Comparison of ENCODE assay signal across 11 mouse cellular contexts in genomic region chr7:141614329-141614832, GRCm38 (mm10). TPM values are rescaled to one million over a fixed set of nuclear protein-coding genes. Genes with fewer than 3 reads are reported as not detected.
DNase-seq lines count a peak whose midpoint lies in the region; ATAC-seq and TF ChIP-seq lines count a peak whose summit lies in the region.
"Had no signal": no experiment of that assay in that cellular context is flagged by ENCODE, and none has a peak within 500 bp of the region (broad histone marks: within the 10 kb centered on the region; RNA-seq: fewer than 3 reads in every experiment).

No protein-coding gene starts in this region.

- intact Hi-C loops in left cerebral cortex, postnatal 10 days (cut with DNase I): no loop called here
- intact Hi-C loops in gastrocnemius, adult 2 months (cut with DNase I): no loop called here

- no peak overlapping the region for H3K4me2 ChIP-seq in kidney, postnatal 0 days (ENCODE audit: low read length)

- H3K4me1 ChIP-seq in bone marrow, adult 2 months (ENCODE audit: control insufficient read depth, insufficient read depth, low read length): peaks cover 1% of the 10 kb centered on the region; the same call in 1 of the 2 replicates
- H3K4me1 ChIP-seq in kidney, postnatal 0 days (replicated peaks; ENCODE audit: insufficient read depth, low read length): peaks cover 19% of the 10 kb centered on the region

- H3K4me3 ChIP-seq in bone marrow, adult 2 months (replicated peaks; ENCODE audit: control insufficient read depth, low read depth, low read length): no peak overlapping the region
- no peak overlapping the region for H3K4me3 ChIP-seq in kidney, postnatal 0 days (replicated peaks; ENCODE audit: low read depth, low read length)
- no peak overlapping the region for H3K4me3 ChIP-seq in gastrocnemius, adult 2 months

- WGBS in bone marrow, adult 2 months: 59% methylated on average over 5 of the region's 5 CpGs
- 60% methylated on average over 5 of the region's 5 CpGs for WGBS in kidney, postnatal 0 days

- peak; percentile 93 for ATAC-seq in erythroblast, adult 5-6 weeks (replicated peaks; ENCODE audit: low FRiP score, poor library complexity, severe bottlenecking)
- peak; percentile 81 for ATAC-seq in kidney, postnatal 0 days (replicated peaks; ENCODE audit: low FRiP score, low read depth)
- peak; percentile 97 for ATAC-seq in megakaryocyte-erythroid progenitor cell, adult 5-6 weeks (replicated peaks; ENCODE audit: low FRiP score, low TSS enrichment, poor library complexity, severe bottlenecking)
- ATAC-seq: forebrain, embryonic 16.5 days; hindbrain, embryonic 16.5 days had no signal

- H3K9ac ChIP-seq in kidney, postnatal 0 days (ENCODE audit: low read depth, low read length): no peak overlapping the region

- H3K9me3 ChIP-seq in kidney, postnatal 0 days (replicated peaks; ENCODE audit: low read length): no peaks in the 10 kb centered on the region

- DNase-seq in kidney, postnatal 0 days (ENCODE audit: low spot score): no peak
- DNase-seq in left cerebral cortex, postnatal 10 days (ENCODE audit: extremely low spot score in 1 of 2, low spot score in 2 of 2): no peak
- no peak for DNase-seq in layer of hippocampus, adult 9-11 months
- no peak for DNase-seq in gastrocnemius, adult 2 months

- TF ChIP-seq POLR2A in bone marrow, adult 2 months (IDR thresholded peaks at IDR 0.05; ENCODE audit: borderline replicate concordance, control insufficient read depth, low read depth, low read length): no peak

- H3K27me3 ChIP-seq in kidney, postnatal 0 days (ENCODE audit: insufficient read depth, low read length): no peaks in the 10 kb centered on the region

- TF ChIP-seq CTCF in bone marrow, adult 2 months (IDR thresholded peaks at IDR 0.05; ENCODE audit: control insufficient read depth, insufficient read depth, low read length): no peak
- TF ChIP-seq CTCF in kidney, postnatal 0 days (IDR thresholded peaks at IDR 0.05; ENCODE audit: low read depth): no peak
- no peak for TF ChIP-seq CTCF in gastrocnemius, adult 2 months (IDR thresholded peaks at IDR 0.05)

- peak overlapping the region; percentile 91 for H3K27ac ChIP-seq in bone marrow, adult 2 months (ENCODE audit: control insufficient read depth, insufficient read depth, low read depth, low read length, poor library complexity)
- H3K27ac ChIP-seq in kidney, postnatal 0 days: peak overlapping the region; percentile 71
- H3K27ac ChIP-seq in gastrocnemius, adult 2 months: no peak overlapping the region

- H3K36me3 ChIP-seq in kidney, postnatal 0 days (ENCODE audit: insufficient read depth, low read length): peaks cover 55% of the 10 kb centered on the region; the same call in 1 of the 2 replicates

RNA-seq across cellular contexts. Expression of gene Muc6, which starts 40.7 kb away (rescaled TPM):
- 0.25 TPM in 1 of 2 replicates, not detected in the other for polyA plus RNA-seq in bone marrow, adult 2 months (2011; ENCODE audit: insufficient read depth, insufficient read length, low replicate concordance, missing spikeins)
- total RNA-seq in erythroblast, adult 5-6 weeks (2015; ENCODE audit: low replicate concordance): under 0.01 TPM in 1 of 2 replicates, not detected in the other
- total RNA-seq in erythroblast, adult 5-6 weeks (2017; ENCODE audit: low replicate concordance): 0.28 TPM in 1 of 2 replicates, not detected in the other
- polyA plus RNA-seq in kidney, postnatal 0 days (2015; fragmentation: Nextera tagmentation; extraction: Ambion mirVana): 0.05 and 0.09 TPM in 2 replicates
- 3.4 and 5.8 TPM in 2 replicates for total RNA-seq in megakaryocyte-erythroid progenitor cell, adult 5-6 weeks (2014; fragmentation: Nextera tagmentation)
- total RNA-seq in megakaryocyte-erythroid progenitor cell, adult 5-6 weeks (2017): 0.38 TPM in 1 of 2 replicates, not detected in the other
- total RNA-seq in left cerebral cortex, postnatal 10 days (2021): not detected
- total RNA-seq in gastrocnemius, adult 2 months (2021): not detected
- total RNA-seq: heart, adult 8-10 months; layer of hippocampus, postnatal 14 days had no signal

RNA-seq across cellular contexts. Expression of gene Ap2a2, which starts 52.4 kb away (rescaled TPM):
- 38.8 and 59.9 TPM in 2 replicates for polyA plus RNA-seq in bone marrow, adult 2 months (2011; ENCODE audit: insufficient read depth, insufficient read length, low replicate concordance, missing spikeins)
- 39.9 and 43.4 TPM in 2 replicates for total RNA-seq in erythroblast, adult 5-6 weeks (2015; ENCODE audit: low replicate concordance)
- total RNA-seq in erythroblast, adult 5-6 weeks (2017; ENCODE audit: low replicate concordance): 59.3 and 64.1 TPM in 2 replicates
- polyA plus RNA-seq in kidney, postnatal 0 days (2015; fragmentation: Nextera tagmentation; extraction: Ambion mirVana): 56.0 and 64.8 TPM in 2 replicates
- 32.0 and 42.0 TPM in 2 replicates for total RNA-seq in megakaryocyte-erythroid progenitor cell, adult 5-6 weeks (2014; fragmentation: Nextera tagmentation)
- total RNA-seq in megakaryocyte-erythroid progenitor cell, adult 5-6 weeks (2017): 27.0 and 35.5 TPM in 2 replicates
- total RNA-seq in left cerebral cortex, postnatal 10 days (2021): 100 to 1,000 TPM; 257 to 265 TPM
- 10 to 100 TPM; 52.2 to 52.9 TPM for total RNA-seq in gastrocnemius, adult 2 months (2021)
